Mouse (Mus musculus): ENCODE data around the gene Dand5.

GRCm38 (mm10) chr8:84781686-84782505 is 40.7 kb downstream of the Dand5 start:
- no peak for TF ChIP-seq CTCF (IDR thresholded peaks at IDR 0.05)
- no peak for TF ChIP-seq POLR2A (IDR thresholded peaks at IDR 0.05; ENCODE audit: insufficient read depth, low read depth, low read length)

All from heart, adult 2 months (tissue).